Mouse (Mus musculus): ENCODE results near the gene Agtr1a.

DNA sequence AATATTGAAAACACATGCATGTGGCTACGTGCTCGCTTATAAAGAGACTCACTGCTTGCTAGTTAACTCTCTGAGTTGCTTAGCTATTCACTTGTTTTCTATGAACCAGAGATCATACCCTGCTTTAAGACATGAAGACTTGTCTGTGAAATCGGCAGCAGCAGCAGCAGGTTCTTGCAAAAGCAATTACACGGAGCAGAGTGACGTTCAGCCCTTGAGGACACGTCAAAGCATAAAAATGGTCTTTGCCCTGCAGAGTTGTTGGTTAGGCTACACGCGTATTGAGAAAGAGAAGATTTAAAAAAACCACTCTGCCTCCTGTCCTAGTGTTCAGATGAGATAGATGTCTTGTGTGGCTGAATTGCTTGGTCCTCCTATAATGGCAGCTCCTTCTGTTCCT, 3.7 kb downstream of the Agtr1a start:
- no peak for TF ChIP-seq POLR2A (IDR thresholded peaks at IDR 0.05; ENCODE audit: control insufficient read depth, extremely low read depth, insufficient read depth, low read length, poor library complexity)
- no peak for TF ChIP-seq CTCF (IDR thresholded peaks at IDR 0.05; ENCODE audit: borderline replicate concordance, control insufficient read depth, extremely low read depth, insufficient read depth, low read length, poor library complexity)
